Mouse (Mus musculus) embryonic fibroblast, embryonic 13.5 days (primary cell): ENCODE data around the gene Fat2.

ENCODE experiments used
- CTCF ChIP-seq: IDR thresholded peaks from 2 replicates; pipeline ENCODE4 v1.5.1; 2011; ENCODE audit warnings: mild to moderate bottlenecking, control low read depth, low read length, moderate library complexity, borderline replicate concordance; ENCODE audit not compliant: insufficient read depth
- POLR2A ChIP-seq: IDR thresholded peaks from 2 replicates; pipeline ENCODE4 v1.6.1; 2011; ENCODE audit warnings: low read depth, mild to moderate bottlenecking, control low read depth, low read length, moderate library complexity

GRCm38 (mm10) chr11:55335314-55336076 lies 869 bp downstream of the Fat2 start:
- TF ChIP-seq POLR2A (no peak), CTCF (no peak)
